Mouse (Mus musculus) erythroblast, embryonic 14.5 days (primary cell): ENCODE data around the gene Rbm20. TPM values are rescaled to one million over a fixed set of nuclear protein-coding genes. Genes with fewer than 3 reads are reported as not detected.
"Not testable (repeated sequence)": the region's sequence is repeated elsewhere in the genome, so short reads cannot be mapped to it uniquely, and the experiment has no call there.

Experiments
- H3K27me3 ChIP-seq: 2 replicates; pipeline ENCODE4 v1.6.1; 2012; ENCODE audit warnings: inconsistent platforms; ENCODE audit not compliant: control insufficient read depth
- H3K36me3 ChIP-seq: 2 replicates; pipeline ENCODE4 v1.6.1; 2012; ENCODE audit warnings: mild to moderate bottlenecking, inconsistent platforms; ENCODE audit not compliant: control insufficient read depth
- H3K4me1 ChIP-seq: 2 replicates; pipeline ENCODE4 v1.6.1; 2012; ENCODE audit warnings: inconsistent platforms; ENCODE audit not compliant: control insufficient read depth
- H3K4me3 ChIP-seq: replicated peaks from 2 replicates; pipeline ENCODE3; 2012; ENCODE audit warnings: moderate library complexity, mild to moderate bottlenecking, inconsistent platforms
- H3K9me3 ChIP-seq: 2 replicates; pipeline ENCODE4 v1.6.1; 2012; ENCODE audit warnings: low read length, inconsistent platforms, mixed read lengths; ENCODE audit not compliant: control insufficient read depth
- GATA1 ChIP-seq: IDR thresholded peaks from 2 replicates; pipeline ENCODE4 v1.6.1; 2012; ENCODE audit warnings: low read length, inconsistent platforms, mixed read lengths
- TAL1 ChIP-seq: IDR thresholded peaks from 3 replicates; pipeline ENCODE4 v1.6.1; 2012; ENCODE audit warnings: low read length, inconsistent platforms, mixed read lengths
- polyA plus RNA-seq: library from polyadenylated mRNA; stranded (reverse); fragments of >175 nt; gene quantifications from 2 replicates; pipeline ENCODE4 v1.2.3, GENCODE M21; 2012

Rbm20 gene
- polyA plus RNA-seq, 1 experiment: not detected

DNA sequence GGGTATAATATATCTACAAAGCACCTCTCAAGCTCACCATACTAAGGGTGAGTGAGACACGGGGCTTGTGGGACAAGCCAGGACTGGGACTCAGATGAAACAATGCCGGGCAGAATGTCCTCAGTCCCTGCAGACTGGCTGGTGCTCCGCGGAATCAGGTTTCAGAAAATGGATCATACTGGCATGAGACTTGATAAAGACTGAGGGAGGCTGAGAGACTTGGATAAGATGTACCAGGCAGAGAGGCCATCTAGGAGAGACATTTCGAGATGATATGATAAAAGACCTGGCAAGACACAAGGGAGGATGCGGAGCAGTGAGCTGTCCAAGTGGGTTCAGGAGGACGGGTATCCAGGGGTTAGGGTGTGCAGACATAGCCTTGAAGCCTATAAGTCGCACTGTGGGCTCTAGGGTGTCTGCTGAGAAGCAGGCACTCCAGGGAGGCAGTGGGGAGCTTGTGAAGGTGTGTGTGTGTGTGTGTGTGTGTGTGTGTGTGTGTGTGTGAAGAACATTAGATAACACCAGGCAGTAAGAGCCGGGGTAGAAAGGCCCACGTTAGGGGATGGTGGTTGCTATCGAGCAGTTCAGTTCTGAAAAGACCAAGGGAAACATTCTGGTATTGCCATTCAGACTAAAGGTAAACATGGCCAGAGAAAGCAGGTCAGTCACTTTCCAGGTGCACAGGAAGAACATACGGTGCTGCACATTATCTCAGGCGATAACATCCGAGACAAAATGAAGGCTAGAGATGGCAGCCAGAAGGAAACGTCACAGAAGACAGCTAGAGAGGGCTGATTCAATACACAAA lies 225.0 kb downstream of the Rbm20 start:
- 0 out of 2 replicates have a peak, but pooled peaks have one; percentile 9 for TF ChIP-seq GATA1
- peak; percentile 37; the same call in 1 of the 3 replicates for TF ChIP-seq TAL1
- peak overlapping the region; percentile 97 for H3K4me3 ChIP-seq
- peaks cover 5% of the 10 kb centered on the region for H3K36me3 ChIP-seq
- H3K4me1 ChIP-seq: peaks cover 64% of the 10 kb centered on the region
- H3K27me3 ChIP-seq: no peaks in the 10 kb centered on the region
- no peaks in the 10 kb centered on the region; the same call in 1 of the 2 replicates for H3K9me3 ChIP-seq

- peaks cover 5% of the 10 kb centered on the region for H3K36me3 ChIP-seq
- H3K4me1 ChIP-seq: peaks cover 64% of the 10 kb centered on the region
- TF ChIP-seq TAL1 (no peak), GATA1 (no peak)
- no peaks in the 10 kb centered on the region; the same call in 1 of the 2 replicates for H3K9me3 ChIP-seq
- peak overlapping the region; percentile 97 for H3K4me3 ChIP-seq
- H3K27me3 ChIP-seq: no peaks in the 10 kb centered on the region
Observed at GRCm38 (mm10) chr19:53902739-53903487, 225.8 kb downstream of the Rbm20 start.

- Histone ChIP-seq H3K4me1 (peaks cover 59% of the 10 kb centered on the region), H3K36me3 (peaks cover 5% of the 10 kb centered on the region), H3K27me3 (no peaks in the 10 kb centered on the region), H3K9me3 (no peaks in the 10 kb centered on the region; the same call in 1 of the 2 replicates), H3K4me3 (peak overlapping the region; percentile 97)
- TF ChIP-seq TAL1 (no peak), GATA1 (no peak)
Observed at GRCm38 (mm10) chr19:53903507-53904321, 226.6 kb downstream of the Rbm20 start.

- Histone ChIP-seq H3K4me1 (peaks cover 56% of the 10 kb centered on the region), H3K4me3 (peak overlapping the region; percentile 97), H3K9me3 (no peaks in the 10 kb centered on the region; the same call in 1 of the 2 replicates), H3K27me3 (no peaks in the 10 kb centered on the region), H3K36me3 (peaks cover 15% of the 10 kb centered on the region)
- TF ChIP-seq GATA1 (no peak), TAL1 (no peak)
Observed at GRCm38 (mm10) chr19:53904833-53905480, 227.9 kb downstream of the Rbm20 start.

- Histone ChIP-seq H3K4me3 (peak overlapping the region; percentile 38), H3K4me1 (peaks cover 47% of the 10 kb centered on the region), H3K36me3 (peaks cover 21% of the 10 kb centered on the region), H3K9me3 (no peaks in the 10 kb centered on the region; the same call in 1 of the 2 replicates), H3K27me3 (no peaks in the 10 kb centered on the region)
- TF ChIP-seq GATA1 (no peak), TAL1 (no peak)
Observed at GRCm38 (mm10) chr19:53906033-53906702, 229.1 kb downstream of the Rbm20 start.

DNA sequence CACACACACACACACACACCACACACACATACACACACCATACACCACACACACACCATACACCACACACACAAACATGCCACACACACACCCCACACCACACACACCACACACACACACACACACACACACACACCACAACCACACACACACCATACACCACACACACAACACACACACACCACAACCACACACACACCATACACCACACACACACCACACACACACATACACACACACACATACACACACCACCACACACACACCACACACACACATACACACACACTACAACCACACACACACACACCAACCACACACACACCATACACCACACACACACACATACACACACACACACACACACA lies 229.6 kb downstream of the Rbm20 start:
- Histone ChIP-seq H3K36me3 (peaks cover 25% of the 10 kb centered on the region), H3K4me1 (peaks cover 42% of the 10 kb centered on the region)
- H3K9me3 ChIP-seq, H3K27me3 ChIP-seq, H3K4me3 ChIP-seq: not testable (repeated sequence)

DNA sequence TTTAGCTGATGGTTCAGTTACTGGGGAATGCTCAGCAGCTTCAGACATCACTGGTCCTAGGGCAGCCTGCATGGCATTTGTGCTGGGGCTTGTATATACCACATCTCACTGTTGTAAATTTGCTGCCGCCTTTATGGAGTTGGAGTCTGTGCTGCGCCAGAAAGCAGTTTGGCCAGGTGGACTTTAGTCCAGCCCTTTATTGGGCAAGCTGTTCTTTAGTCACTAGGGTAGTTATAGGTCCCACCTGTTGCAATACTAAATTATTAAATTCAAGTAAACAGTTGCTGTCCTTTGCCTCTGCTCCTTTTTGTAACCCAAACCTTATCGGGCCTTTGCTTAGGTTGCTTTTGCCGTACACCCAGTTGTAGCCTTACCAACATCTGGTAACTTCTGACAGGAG lies 237.8 kb downstream of the Rbm20 start:
- peaks cover 75% of the 10 kb centered on the region for H3K36me3 ChIP-seq
- H3K4me3 ChIP-seq: no peak overlapping the region
- no peaks in the 10 kb centered on the region; the same call in 1 of the 2 replicates for H3K4me1 ChIP-seq
- H3K9me3 ChIP-seq: no peaks in the 10 kb centered on the region
- no peaks in the 10 kb centered on the region for H3K27me3 ChIP-seq
- no peak for TF ChIP-seq TAL1
- TF ChIP-seq GATA1: no peak

Other genes with a start within 250 kb of the Rbm20 start
- gene Dusp5, start 148.2 kb upstream of the Rbm20 start, polyA plus RNA-seq: 0.10 and 0.18 TPM in 2 replicates
- 9.7 and 12.5 TPM in 2 replicates for gene Nutf2-ps1, start 88.2 kb upstream of the Rbm20 start, polyA plus RNA-seq
- gene Smc3, start 76.9 kb upstream of the Rbm20 start, polyA plus RNA-seq: 2.8 and 3.6 TPM in 2 replicates
- gene Pdcd4, start 214.9 kb downstream of the Rbm20 start, polyA plus RNA-seq: 0.38 and 0.73 TPM in 2 replicates